Mouse (Mus musculus): ENCODE data around the gene Ighmbp2.

DNA sequence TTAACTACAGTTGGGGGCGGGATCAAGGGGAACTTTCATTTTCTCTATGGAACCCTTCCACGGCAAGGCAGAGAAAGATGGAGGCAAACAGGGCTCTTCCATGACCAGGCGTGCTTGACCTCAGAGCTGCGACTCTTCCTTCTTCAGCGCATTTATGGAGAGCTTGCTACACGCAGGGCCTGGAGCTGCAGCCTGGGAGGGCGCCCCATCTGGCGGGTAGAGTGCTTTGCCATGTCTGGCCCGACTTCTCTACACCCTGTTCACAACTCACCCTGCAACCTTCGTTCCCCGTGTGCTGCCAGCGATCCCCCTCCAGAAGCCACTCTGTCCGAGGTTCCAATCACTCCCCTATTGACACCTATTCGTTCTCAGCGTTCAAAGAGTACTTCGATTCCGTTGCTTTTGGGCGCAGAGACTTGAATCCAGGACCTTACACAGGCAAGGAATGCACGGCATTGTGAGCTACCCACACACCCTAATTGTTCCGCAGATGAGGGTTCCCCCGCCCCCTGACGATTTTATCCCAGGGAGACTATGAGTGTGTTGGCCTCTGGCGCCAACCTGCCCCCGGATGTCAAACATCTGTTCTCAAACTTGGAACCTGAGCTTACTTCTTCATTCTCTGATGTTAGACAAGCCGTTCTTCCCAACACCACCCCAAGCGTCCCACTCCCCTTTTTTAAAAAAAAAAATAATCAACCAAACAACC lies 39.6 kb upstream of the Ighmbp2 start, which contains the start of gene Cpt1a:
- TF ChIP-seq POLR2A (IDR thresholded peaks at IDR 0.05; ENCODE audit: insufficient read depth, low read depth, low read length) (0 out of 2 replicates have a peak, but pooled peaks have one; percentile 15), CTCF (IDR thresholded peaks at IDR 0.05) (peak; percentile 71)

All from heart, adult 2 months (tissue).